9 mouse cellular contexts compared by ENCODE assay signal in genomic region chr17:42985837-42986589, GRCm38 (mm10). TPM values are rescaled to one million over a fixed set of nuclear protein-coding genes. Genes with fewer than 3 reads are reported as not detected.
A peak's percentile ranks its signal among the peaks of the same experiment; 100 is the strongest.
DNase-seq lines count a peak whose midpoint lies in the region; ATAC-seq and TF ChIP-seq lines count a peak whose summit lies in the region.
"Had no signal": no experiment of that assay in that cellular context is flagged by ENCODE, and none has a peak within 500 bp of the region (broad histone marks: within the 10 kb centered on the region; RNA-seq: fewer than 3 reads in every experiment).

No protein-coding gene starts in this region.

- no peaks in the 10 kb centered on the region for H3K27me3 ChIP-seq in kidney, embryonic 14.5 days (ENCODE audit: control insufficient read depth, insufficient read depth, low read length)
- H3K27me3 ChIP-seq in E14TG2a.4 (ENCODE audit: insufficient read depth, low read length), result peaks cover 7% of the 10 kb centered on the region; the same call in 1 of the 2 replicates
- no peaks in the 10 kb centered on the region for H3K27me3 ChIP-seq in forebrain, embryonic 14.5 days (replicated peaks; ENCODE audit: control insufficient read depth, insufficient read depth, low read length)
- H3K27me3 ChIP-seq in forebrain, embryonic 10.5 days (ENCODE audit: poor library complexity, severe bottlenecking), result no peaks in the 10 kb centered on the region
- H3K27me3 ChIP-seq: neural tube, embryonic 12.5 days had no signal

- H3K9ac ChIP-seq in kidney, embryonic 14.5 days (ENCODE audit: low read depth, low read length), result no peak overlapping the region
- H3K9ac ChIP-seq in forebrain, embryonic 14.5 days (ENCODE audit: low read length), result no peak overlapping the region
- H3K9ac ChIP-seq: neural tube, embryonic 12.5 days had no signal

- peak; percentile 74 for TF ChIP-seq CTCF in E14TG2a.4 (conservative IDR thresholded peaks at IDR 0.05; ENCODE audit: low read length)

- H3K4me3 ChIP-seq in kidney, embryonic 14.5 days (ENCODE audit: low read length), result no peak overlapping the region
- no peak overlapping the region for H3K4me3 ChIP-seq in E14TG2a.4 (replicated peaks; ENCODE audit: low read length)
- H3K4me3 ChIP-seq in forebrain, embryonic 14.5 days (ENCODE audit: low read depth, low read length), result no peak overlapping the region
- no peak overlapping the region for H3K4me3 ChIP-seq in forebrain, embryonic 10.5 days
- H3K4me3 ChIP-seq: neural tube, embryonic 12.5 days had no signal

- H3K4me2 ChIP-seq in kidney, embryonic 14.5 days (replicated peaks; ENCODE audit: low read depth, low read length), result no peak overlapping the region
- no peak overlapping the region for H3K4me2 ChIP-seq in forebrain, embryonic 14.5 days (ENCODE audit: low read length)
- H3K4me2 ChIP-seq: neural tube, embryonic 12.5 days had no signal

- DNase-seq in kidney, adult 11 months, result peak; percentile 17
- DNase-seq in c-Kit-positive CD71-positive TER-119-positive erythroid progenitor cells, embryonic 14.5 days (ENCODE audit: low spot score), result peak; percentile 14
- no peak for DNase-seq in forebrain, embryonic 14.5 days (ENCODE audit: low spot score)
- DNase-seq in forebrain, embryonic 10.5 days (ENCODE audit: extremely low spot score, low spot score), result no peak
- DNase-seq in layer of hippocampus, postnatal 36 days, result no peak

- H3K4me1 ChIP-seq in kidney, embryonic 14.5 days (ENCODE audit: control insufficient read depth, insufficient read depth, low read length), result no peaks in the 10 kb centered on the region
- peaks cover 33% of the 10 kb centered on the region for H3K4me1 ChIP-seq in E14TG2a.4 (replicated peaks; ENCODE audit: low read depth, low read length)
- H3K4me1 ChIP-seq in forebrain, embryonic 14.5 days (ENCODE audit: control insufficient read depth, insufficient read depth, low read length), result no peaks in the 10 kb centered on the region
- H3K4me1 ChIP-seq in forebrain, embryonic 10.5 days, result no peaks in the 10 kb centered on the region
- H3K4me1 ChIP-seq: neural tube, embryonic 12.5 days had no signal

- H3K27ac ChIP-seq in kidney, embryonic 14.5 days (ENCODE audit: low read depth, low read length), result no peak overlapping the region
- H3K27ac ChIP-seq in forebrain, embryonic 14.5 days (ENCODE audit: low read depth, low read length), result no peak overlapping the region
- H3K27ac ChIP-seq in forebrain, embryonic 10.5 days, result no peak overlapping the region
- H3K27ac ChIP-seq: neural tube, embryonic 12.5 days had no signal

- H3K9me3 ChIP-seq in kidney, embryonic 14.5 days (ENCODE audit: control insufficient read depth, low read length), result 0 out of 2 replicates have a peak, but pooled peaks cover 3% of the 10 kb centered on the region
- H3K9me3 ChIP-seq in E14TG2a.4 (ENCODE audit: low read length), result no peaks in the 10 kb centered on the region
- H3K9me3 ChIP-seq in forebrain, embryonic 14.5 days (replicated peaks; ENCODE audit: control insufficient read depth, low read length), result no peaks in the 10 kb centered on the region
- H3K9me3 ChIP-seq in forebrain, embryonic 10.5 days, result no peaks in the 10 kb centered on the region
- H3K9me3 ChIP-seq: neural tube, embryonic 12.5 days had no signal

- H3K36me3 ChIP-seq in kidney, embryonic 14.5 days (ENCODE audit: control insufficient read depth, insufficient read depth, low read length), result no peaks in the 10 kb centered on the region
- no peaks in the 10 kb centered on the region for H3K36me3 ChIP-seq in E14TG2a.4 (ENCODE audit: insufficient read depth, low read length)
- H3K36me3 ChIP-seq in forebrain, embryonic 14.5 days (ENCODE audit: control insufficient read depth, insufficient read depth, low read length), result no peaks in the 10 kb centered on the region
- H3K36me3 ChIP-seq in forebrain, embryonic 10.5 days (replicated peaks), result no peaks in the 10 kb centered on the region
- H3K36me3 ChIP-seq: neural tube, embryonic 12.5 days had no signal

- no peak; the same call in 1 of the 2 replicates for ATAC-seq in kidney, embryonic 14.5 days (ENCODE audit: low FRiP score, low TSS enrichment)
- peak; percentile 59; the same call in 1 of the 2 replicates for ATAC-seq in megakaryocyte, adult 5-6 weeks (ENCODE audit: poor library complexity, severe bottlenecking)
- ATAC-seq in forebrain, embryonic 14.5 days, result no peak

- 41% methylated on average over 9 of the region's 9 CpGs for WGBS in kidney, embryonic 14.5 days
- 69% methylated on average over 9 of the region's 9 CpGs for WGBS in forebrain, embryonic 14.5 days
- WGBS in forebrain, embryonic 10.5 days, result 62% methylated on average over 9 of the region's 9 CpGs

RNA-seq across cellular contexts. Expression of gene Tnfrsf21, which starts 30.3 kb away (rescaled TPM):
- 29.1 and 53.7 TPM in 2 replicates for polyA plus RNA-seq in kidney, embryonic 14.5 days (2014; fragmentation: Nextera tagmentation; extraction: Ambion mirVana)
- 107 and 122 TPM in 2 replicates for total RNA-seq in megakaryocyte, adult 5-6 weeks (2015)
- 95.1 and 116 TPM in 2 replicates for total RNA-seq in megakaryocyte, adult 5-6 weeks (2017)
- 45.3 and 58.8 TPM in 2 replicates for polyA plus RNA-seq in forebrain, embryonic 14.5 days (2014; fragmentation: Nextera tagmentation; extraction: Ambion mirVana)
- polyA plus RNA-seq in forebrain, embryonic 10.5 days (2016; fragmentation: Nextera tagmentation; extraction: Ambion mirVana), result 24.5 and 26.8 TPM in 2 replicates
- total RNA-seq in layer of hippocampus, postnatal 36 days (2021), result 100 to 1,000 TPM; 119 to 127 TPM

Comparison
In these comparisons a context has a peak if more than half of its experiments do, and no peak if none do; other contexts are left out.
1. DNase-seq: peak in kidney, adult 11 months (single experiment) and c-Kit-positive CD71-positive TER-119-positive erythroid progenitor cells, embryonic 14.5 days (single experiment); none in forebrain, embryonic 14.5 days (single experiment), forebrain, embryonic 10.5 days (single experiment) and layer of hippocampus, postnatal 36 days (0 of 2).